Mouse (Mus musculus): ENCODE results near the gene Rtn2. TPM values are rescaled to one million over a fixed set of nuclear protein-coding genes. Genes with fewer than 3 reads are reported as not detected.

Rtn2 gene
- polyA plus RNA-seq, 1 experiment: 19.9 TPM

DNA sequence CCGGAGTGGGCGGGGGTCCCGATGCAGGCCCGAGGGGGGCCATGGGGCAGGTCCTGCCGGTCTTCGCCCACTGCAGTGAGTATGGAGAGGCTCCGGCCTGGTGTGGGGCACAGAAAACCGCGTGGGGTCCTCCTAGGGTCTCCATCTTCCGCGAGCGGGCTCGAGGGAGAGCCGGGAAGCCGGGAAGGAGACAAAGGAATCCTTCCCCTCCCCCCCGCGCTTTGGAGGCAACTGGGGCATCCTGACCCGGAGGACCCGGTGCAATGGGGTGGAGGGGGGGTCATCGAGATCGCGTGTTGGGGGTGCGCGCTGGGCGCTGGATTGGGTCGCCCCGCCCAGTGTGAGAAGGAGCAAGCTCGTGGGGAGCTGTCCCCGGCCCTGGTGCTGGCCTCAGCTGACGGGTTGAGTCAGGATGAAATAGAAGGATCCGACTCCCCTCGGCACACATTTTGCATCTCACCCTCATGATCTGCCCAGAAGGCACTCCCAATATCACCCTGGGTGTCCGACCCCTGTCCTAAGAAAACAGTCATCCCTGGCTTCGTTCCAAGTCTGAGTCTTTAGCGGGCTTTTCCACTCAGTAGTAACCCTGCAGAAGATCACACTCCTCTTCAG lies 474 bp downstream of the Rtn2 start:
- peak; percentile 45 for DNase-seq
- Histone ChIP-seq H3K27me3 (ENCODE audit: control insufficient read depth, insufficient read depth, low read length) (peaks cover 18% of the 10 kb centered on the region), H3K4me3 (ENCODE audit: control insufficient read depth, insufficient read depth, low read length) (peak overlapping the region; percentile 6), H3K27ac (ENCODE audit: control insufficient read depth, insufficient read depth, low read length) (no peak overlapping the region), H3K4me1 (replicated peaks; ENCODE audit: control insufficient read depth, insufficient read depth, low read length) (peaks cover 10% of the 10 kb centered on the region), H3K36me3 (ENCODE audit: control insufficient read depth, insufficient read depth, low read length) (no peaks in the 10 kb centered on the region)
- TF ChIP-seq POLR2A (IDR thresholded peaks at IDR 0.05; ENCODE audit: control insufficient read depth, extremely low read depth, insufficient read depth, low read length, poor library complexity): no peak
- no peak for TF ChIP-seq CTCF (IDR thresholded peaks at IDR 0.05; ENCODE audit: borderline replicate concordance, control insufficient read depth, extremely low read depth, insufficient read depth, low read length, poor library complexity)
- WGBS: 4% methylated on average over 35 of the region's 35 CpGs

- H3K4me3 ChIP-seq (ENCODE audit: control insufficient read depth, insufficient read depth, low read length): no peak overlapping the region
- peaks cover 10% of the 10 kb centered on the region for H3K4me1 ChIP-seq (replicated peaks; ENCODE audit: control insufficient read depth, insufficient read depth, low read length)
- no peak for DNase-seq
- TF ChIP-seq CTCF (IDR thresholded peaks at IDR 0.05; ENCODE audit: borderline replicate concordance, control insufficient read depth, extremely low read depth, insufficient read depth, low read length, poor library complexity) (no peak), POLR2A (IDR thresholded peaks at IDR 0.05; ENCODE audit: control insufficient read depth, extremely low read depth, insufficient read depth, low read length, poor library complexity) (no peak)
- H3K27me3 ChIP-seq (ENCODE audit: control insufficient read depth, insufficient read depth, low read length): peaks cover 16% of the 10 kb centered on the region
- no peak overlapping the region for H3K27ac ChIP-seq (ENCODE audit: control insufficient read depth, insufficient read depth, low read length)
- 40% methylated on average over 14 of the region's 14 CpGs for WGBS
- no peaks in the 10 kb centered on the region for H3K36me3 ChIP-seq (ENCODE audit: control insufficient read depth, insufficient read depth, low read length)
These were observed 981 bp downstream of the Rtn2 start for GRCm38 (mm10) chr7:19283406-19283804.

DNA sequence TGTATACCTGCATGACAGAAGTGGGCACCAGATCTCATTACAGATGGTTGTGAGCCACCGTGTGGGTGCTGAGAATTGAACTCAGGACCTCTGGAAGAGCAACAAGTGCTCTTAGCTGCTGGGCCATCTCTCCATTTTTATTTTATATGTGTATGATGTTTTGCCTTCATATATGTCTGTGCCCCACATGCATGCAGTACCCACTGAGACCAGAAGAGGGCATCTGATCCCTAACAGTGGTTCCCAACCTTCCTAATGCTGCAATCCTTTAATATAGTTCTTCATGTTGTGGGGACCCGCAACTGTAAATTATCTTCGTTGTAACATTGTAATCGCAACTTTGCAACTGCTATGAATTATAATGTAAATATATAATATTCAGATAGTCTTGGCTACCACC lies 2.3 kb downstream of the Rtn2 start:
- Histone ChIP-seq H3K4me1 (replicated peaks; ENCODE audit: control insufficient read depth, insufficient read depth, low read length) (peaks cover 6% of the 10 kb centered on the region), H3K36me3 (ENCODE audit: control insufficient read depth, insufficient read depth, low read length) (no peaks in the 10 kb centered on the region), H3K27ac (ENCODE audit: control insufficient read depth, insufficient read depth, low read length) (no peak overlapping the region), H3K27me3 (ENCODE audit: control insufficient read depth, insufficient read depth, low read length) (peaks cover 13% of the 10 kb centered on the region), H3K4me3 (ENCODE audit: control insufficient read depth, insufficient read depth, low read length) (no peak overlapping the region)
- peak; percentile 61 for DNase-seq
- 23% methylated on average over 4 of the region's 4 CpGs for whole genome bisulfite sequencing
- TF ChIP-seq POLR2A (IDR thresholded peaks at IDR 0.05; ENCODE audit: control insufficient read depth, extremely low read depth, insufficient read depth, low read length, poor library complexity): no peak
- TF ChIP-seq CTCF (IDR thresholded peaks at IDR 0.05; ENCODE audit: borderline replicate concordance, control insufficient read depth, extremely low read depth, insufficient read depth, low read length, poor library complexity): no peak

DNA sequence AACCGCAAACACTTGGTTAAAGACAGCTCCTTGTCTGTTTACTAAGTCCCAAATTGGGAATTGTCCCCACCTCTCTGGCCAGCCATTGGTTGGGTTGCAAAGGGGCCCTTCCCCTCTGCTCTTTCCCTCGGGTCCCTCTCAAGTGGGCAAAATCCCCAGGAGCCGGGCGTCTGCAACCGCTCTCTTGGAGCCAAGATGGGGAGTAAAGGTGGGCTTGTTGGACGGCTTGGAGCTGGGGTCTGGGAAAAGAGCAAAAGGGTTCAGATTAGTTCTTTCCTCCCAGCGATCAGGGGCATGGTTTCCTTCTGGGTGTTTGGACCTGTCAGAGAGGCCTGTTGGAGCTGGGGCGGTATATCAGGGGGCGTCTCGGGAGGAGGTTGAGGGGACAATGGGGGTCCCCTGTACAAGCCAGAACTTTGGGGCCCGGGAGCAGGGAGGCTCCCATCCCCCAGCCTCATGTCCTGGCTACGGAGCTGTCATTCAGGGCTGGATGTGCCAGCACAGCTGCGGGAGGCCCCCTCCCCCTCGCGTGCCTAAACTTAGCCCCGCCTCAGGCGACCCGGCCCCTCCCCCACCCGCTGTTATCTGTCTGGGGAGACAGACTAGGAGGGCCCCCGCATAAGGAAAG lies 8.7 kb downstream of the Rtn2 start:
- TF ChIP-seq CTCF (IDR thresholded peaks at IDR 0.05; ENCODE audit: borderline replicate concordance, control insufficient read depth, extremely low read depth, insufficient read depth, low read length, poor library complexity): no peak
- TF ChIP-seq POLR2A (IDR thresholded peaks at IDR 0.05; ENCODE audit: control insufficient read depth, extremely low read depth, insufficient read depth, low read length, poor library complexity): no peak
- no peak for DNase-seq

GRCm38 (mm10) chr7:19295503-19296185 lies 13.2 kb downstream of the Rtn2 start:
- Histone ChIP-seq H3K27ac (ENCODE audit: control insufficient read depth, insufficient read depth, low read length) (no peak overlapping the region), H3K4me3 (ENCODE audit: control insufficient read depth, insufficient read depth, low read length) (peak overlapping the region; percentile 97), H3K4me1 (replicated peaks; ENCODE audit: control insufficient read depth, insufficient read depth, low read length) (peaks cover 12% of the 10 kb centered on the region), H3K27me3 (ENCODE audit: control insufficient read depth, insufficient read depth, low read length) (no peaks in the 10 kb centered on the region), H3K36me3 (ENCODE audit: control insufficient read depth, insufficient read depth, low read length) (no peaks in the 10 kb centered on the region)
- 7% methylated on average over 21 of the region's 22 CpGs for WGBS
- peak; percentile 97 for DNase-seq
- TF ChIP-seq CTCF (IDR thresholded peaks at IDR 0.05; ENCODE audit: borderline replicate concordance, control insufficient read depth, extremely low read depth, insufficient read depth, low read length, poor library complexity): peak; percentile 95
- 0 out of 2 replicates have a peak, but pooled peaks have one; percentile 26 for TF ChIP-seq POLR2A (IDR thresholded peaks at IDR 0.05; ENCODE audit: control insufficient read depth, extremely low read depth, insufficient read depth, low read length, poor library complexity)

More for the DNA sequence above, 8.7 kb downstream of the Rtn2 start:
- Histone ChIP-seq H3K4me1 (replicated peaks; ENCODE audit: control insufficient read depth, insufficient read depth, low read length) (peaks cover 12% of the 10 kb centered on the region), H3K27ac (ENCODE audit: control insufficient read depth, insufficient read depth, low read length) (no peak overlapping the region), H3K36me3 (ENCODE audit: control insufficient read depth, insufficient read depth, low read length) (no peaks in the 10 kb centered on the region), H3K4me3 (ENCODE audit: control insufficient read depth, insufficient read depth, low read length) (no peak overlapping the region), H3K27me3 (ENCODE audit: control insufficient read depth, insufficient read depth, low read length) (no peaks in the 10 kb centered on the region; the same call in 1 of the 2 replicates)
- 24% methylated on average over 20 of the region's 20 CpGs for WGBS

- no peak for TF ChIP-seq POLR2A (IDR thresholded peaks at IDR 0.05; ENCODE audit: control insufficient read depth, extremely low read depth, insufficient read depth, low read length, poor library complexity)
- TF ChIP-seq CTCF (IDR thresholded peaks at IDR 0.05; ENCODE audit: borderline replicate concordance, control insufficient read depth, extremely low read depth, insufficient read depth, low read length, poor library complexity): no peak
- H3K4me3 ChIP-seq (ENCODE audit: control insufficient read depth, insufficient read depth, low read length): no peak overlapping the region
These were observed 14.6 kb downstream of the Rtn2 start for GRCm38 (mm10) chr7:19297034-19297433.

More at GRCm38 (mm10) chr7:19297034-19297433, 14.6 kb downstream of the Rtn2 start:
- Histone ChIP-seq H3K4me1 (replicated peaks; ENCODE audit: control insufficient read depth, insufficient read depth, low read length) (peaks cover 3% of the 10 kb centered on the region), H3K27me3 (ENCODE audit: control insufficient read depth, insufficient read depth, low read length) (peaks cover 5% of the 10 kb centered on the region; the same call in 1 of the 2 replicates), H3K27ac (ENCODE audit: control insufficient read depth, insufficient read depth, low read length) (no peak overlapping the region), H3K36me3 (ENCODE audit: control insufficient read depth, insufficient read depth, low read length) (no peaks in the 10 kb centered on the region)
- no peak for DNase-seq
- 95% methylated on average over 6 of the region's 6 CpGs for WGBS

All from thymus, adult 2 months (tissue).